Mouse (Mus musculus) left cerebral cortex, adult 9 months (tissue): ENCODE measurements at regions not wholly inside any gene's neighbourhood (a gene's known extent, or its start where the extent isn't known, plus 50 kb on each side); places are given as distances from the start of the nearest gene placed in this dataset.
A peak's percentile ranks its signal among the peaks of the same experiment; 100 is the strongest.
"Not testable (repeated sequence)": the region's sequence is repeated elsewhere in the genome, so short reads cannot be mapped to it uniquely, and the experiment has no call there.

Experiments used
- DNase-seq, 2 experiments: peaks; one replicate each; pipeline ENCODE4 v3.0.0; 2022; ENCODE audit warnings: low spot score in 2 of 2

- no peak for DNase-seq
Measured at GRCm38 (mm10) chr1:193540486-193540885, 170.4 kb upstream of the Camk1g start.

GRCm38 (mm10) chr1:193539261-193539660 is 169.2 kb upstream of the Camk1g start:
- peak in 1 of 2 experiments; percentile 10 for DNase-seq

DNA sequence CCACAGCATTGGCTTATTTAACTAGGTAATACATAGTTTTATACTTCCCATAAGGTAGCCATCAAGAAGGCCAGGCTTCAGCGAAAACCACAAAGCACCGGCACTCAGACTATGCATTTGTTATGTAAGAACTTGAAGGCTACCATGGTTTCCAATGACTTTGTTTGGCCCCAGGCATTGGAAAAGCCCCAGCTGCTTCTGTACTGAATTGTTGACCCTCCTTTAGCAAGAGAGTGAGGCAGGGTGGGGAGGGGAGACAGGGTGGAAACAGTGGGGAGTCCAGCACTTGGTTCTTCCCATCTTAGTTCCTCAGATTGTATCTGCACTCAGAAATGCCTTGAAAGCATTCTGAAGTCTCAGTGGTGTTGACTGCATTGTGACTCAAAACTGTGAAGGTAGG is 168.3 kb upstream of the Camk1g start:
- no peak for DNase-seq

DNA sequence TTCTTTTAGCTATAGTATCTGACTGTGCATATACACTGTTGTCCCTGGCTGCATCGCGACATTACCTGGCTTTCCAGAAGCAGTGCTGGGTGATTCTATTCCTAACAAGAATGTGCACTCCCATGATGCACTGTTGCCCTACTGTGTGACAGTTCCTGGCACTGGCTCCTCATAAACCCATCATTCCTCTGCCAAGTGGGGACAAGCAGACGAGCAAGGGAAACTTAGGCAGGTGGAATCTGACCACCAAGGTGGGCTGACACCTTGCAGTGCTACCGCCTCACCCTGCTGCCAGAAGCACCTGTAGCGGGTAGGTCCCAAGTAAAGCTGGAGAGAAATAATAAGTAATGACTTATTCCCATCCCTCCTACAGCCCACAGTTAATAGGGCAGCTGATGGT is 167.5 kb upstream of the Camk1g start:
- no peak for DNase-seq

GRCm38 (mm10) chr1:193536552-193536951 is 166.5 kb upstream of the Camk1g start:
- no peak for DNase-seq

DNA sequence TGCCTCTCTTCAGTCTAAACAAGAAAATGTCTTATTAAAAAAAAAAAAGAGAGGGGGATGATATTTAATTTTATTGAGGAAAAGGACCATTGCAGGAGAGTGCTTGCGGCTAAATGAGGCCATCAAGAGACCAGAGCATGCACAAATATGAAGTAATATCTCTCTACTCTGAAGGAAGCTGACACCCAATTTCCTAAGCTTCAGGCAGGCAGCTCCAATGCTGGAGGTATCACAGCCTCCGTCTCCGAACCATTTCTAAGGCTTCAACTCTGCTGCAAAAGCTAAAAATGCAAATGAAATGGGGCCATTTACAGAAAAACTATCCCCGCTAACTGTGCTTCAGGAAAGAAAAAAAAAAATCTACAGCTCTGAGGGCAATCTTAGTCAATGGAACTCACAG is 164.4 kb upstream of the Camk1g start:
- no peak for DNase-seq

- DNase-seq: no peak
Measured at GRCm38 (mm10) chr1:193526501-193526900, 156.4 kb upstream of the Camk1g start.

DNA sequence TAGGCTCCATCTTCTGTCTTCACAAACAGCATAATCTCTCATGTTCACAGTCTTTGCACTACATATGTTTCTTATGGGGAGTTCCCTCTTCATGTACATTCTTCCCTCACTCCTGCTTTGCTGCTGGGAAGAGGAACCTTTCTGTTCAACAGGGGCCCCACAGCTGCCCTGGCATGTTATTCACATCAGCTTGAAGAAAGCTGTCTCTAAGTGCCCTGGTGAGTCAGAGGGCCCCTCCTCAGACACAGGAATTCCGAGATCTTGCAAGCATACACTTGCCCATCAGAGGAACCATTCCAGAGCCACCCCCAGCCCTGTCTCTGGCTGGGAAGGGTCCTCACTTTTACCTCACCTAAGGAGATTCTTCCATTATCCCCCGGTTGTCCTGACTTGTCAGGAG is 151.9 kb upstream of the Camk1g start:
- DNase-seq: no peak

DNA sequence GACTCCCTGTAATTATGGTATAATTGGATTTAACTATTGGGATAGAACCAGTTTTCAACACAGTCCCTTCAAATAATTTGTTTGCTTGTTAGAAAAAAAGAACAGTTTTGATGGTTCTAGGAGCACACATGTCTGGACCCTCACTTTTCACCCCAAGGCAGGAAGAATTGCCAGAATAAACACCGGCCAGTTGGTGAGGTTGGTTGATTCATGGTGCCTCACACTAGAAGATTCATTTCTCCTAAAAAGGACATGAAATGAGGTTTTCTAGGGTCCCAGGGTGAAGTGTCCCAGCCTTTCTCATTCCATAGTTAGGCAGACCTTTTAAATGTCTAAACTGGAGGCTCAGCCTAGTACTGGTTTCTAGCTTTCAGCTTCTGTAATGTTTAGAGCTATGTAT is 148.7 kb upstream of the Camk1g start:
- no peak for DNase-seq

DNA sequence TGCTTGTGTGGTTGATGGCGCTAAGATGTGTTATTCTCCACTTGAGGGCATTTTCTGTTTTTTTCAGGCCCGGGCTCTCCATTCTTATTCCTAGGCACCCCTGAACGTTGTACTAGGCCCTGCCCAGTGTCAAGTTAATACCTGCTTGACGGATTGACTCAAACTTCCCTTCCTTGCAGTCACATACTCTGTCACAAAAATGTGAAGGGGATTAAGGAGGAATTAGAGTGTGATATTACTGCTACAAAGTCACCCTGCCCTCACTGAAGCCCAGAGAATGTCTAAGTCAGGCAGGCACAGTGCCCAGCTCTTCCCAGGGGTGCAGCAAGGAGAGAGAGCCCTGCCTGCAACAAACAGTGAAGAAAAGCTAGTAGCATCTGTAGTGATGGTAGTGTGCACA is 147.9 kb upstream of the Camk1g start:
- no peak for DNase-seq

DNA sequence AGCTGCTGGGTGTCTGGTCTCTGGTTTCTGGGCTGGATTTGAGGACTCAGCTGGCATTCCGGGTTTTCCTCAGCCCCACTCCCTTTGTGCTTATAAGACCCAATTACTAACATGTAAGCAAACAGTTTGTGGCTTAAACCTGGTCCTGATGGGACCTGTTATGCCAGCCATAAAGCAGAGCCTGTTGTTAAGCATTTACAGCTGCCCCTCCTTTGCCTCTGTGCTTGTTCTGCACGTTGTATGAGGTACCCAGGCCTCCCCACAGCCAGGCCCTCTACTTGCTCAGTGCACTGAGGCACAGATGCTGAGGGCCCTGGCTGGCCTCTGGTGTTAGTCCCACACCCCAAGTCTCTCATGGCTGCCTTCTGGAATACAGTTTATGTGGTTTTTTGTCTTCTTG is 147.2 kb upstream of the Camk1g start:
- no peak for DNase-seq

DNA sequence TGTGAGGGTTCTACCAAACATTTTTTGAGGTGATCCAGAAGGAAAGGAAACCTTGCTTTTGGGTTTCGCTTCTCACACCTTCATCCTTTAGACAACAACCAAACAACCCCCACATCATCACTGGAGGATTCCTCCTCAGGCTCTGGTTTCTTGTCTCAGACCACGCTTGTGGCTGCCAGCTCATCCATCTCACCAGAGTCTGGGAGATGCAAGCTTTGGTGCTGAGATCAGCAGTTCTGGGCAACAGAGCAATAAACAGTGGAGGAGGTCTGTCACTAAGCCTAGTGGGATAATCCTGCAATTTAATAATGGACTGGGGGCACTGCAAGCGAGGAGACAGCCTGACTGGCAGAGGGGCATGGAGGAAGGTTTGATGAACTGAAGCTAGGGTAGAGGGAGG is 146.3 kb upstream of the Camk1g start:
- DNase-seq: no peak

GRCm38 (mm10) chr1:193513929-193514710 is 144.0 kb upstream of the Camk1g start:
- no peak for DNase-seq

- DNase-seq: no peak
Measured at GRCm38 (mm10) chr1:193510066-193510793, 140.1 kb upstream of the Camk1g start.

- no peak for DNase-seq
Measured at GRCm38 (mm10) chr1:193508271-193508670, 138.2 kb upstream of the Camk1g start.

GRCm38 (mm10) chr1:193506991-193507390 is 136.9 kb upstream of the Camk1g start:
- DNase-seq: no peak

GRCm38 (mm10) chr1:193505381-193505780 is 135.3 kb upstream of the Camk1g start:
- DNase-seq: peak in 1 of 2 experiments; percentile 16

GRCm38 (mm10) chr1:193504611-193505010 is 134.5 kb upstream of the Camk1g start:
- DNase-seq: no peak

DNA sequence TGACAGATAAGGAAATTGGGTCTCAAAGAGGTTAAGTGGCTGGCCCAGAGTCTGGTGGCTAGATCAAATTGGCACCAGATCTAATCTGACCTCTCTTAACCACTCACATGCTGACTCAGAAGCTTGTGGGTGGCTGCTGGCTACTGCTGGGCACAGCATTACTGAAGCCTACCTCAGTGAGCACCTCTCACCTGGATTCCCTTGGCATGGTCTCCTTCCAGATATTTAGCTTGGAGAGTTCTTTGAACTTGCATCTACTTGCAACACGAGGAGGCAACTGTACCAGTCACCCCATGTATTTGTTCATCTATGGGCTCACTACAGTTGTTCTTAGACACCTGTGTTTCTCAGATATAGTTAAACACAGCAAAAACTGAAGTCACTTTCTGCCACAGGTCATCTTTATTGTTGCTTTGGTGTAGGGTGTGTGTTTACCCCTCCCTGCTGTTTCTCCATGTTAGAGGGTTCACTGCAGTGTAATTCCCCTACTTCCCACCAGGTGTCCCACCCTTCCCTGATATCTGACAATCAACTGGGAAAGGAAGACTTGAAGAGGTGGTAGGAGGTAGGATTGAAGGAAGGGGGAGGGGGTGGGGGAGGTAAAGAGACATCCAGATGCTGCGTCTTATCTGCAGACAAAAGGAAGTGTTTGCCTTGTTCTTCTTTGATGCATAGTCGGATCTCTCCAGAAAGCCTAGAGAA is 133.7 kb upstream of the Camk1g start:
- DNase-seq: peak in 1 of 2 experiments; percentile 73

- no peak for DNase-seq
Measured at GRCm38 (mm10) chr1:193496265-193497183, 126.4 kb upstream of the Camk1g start.

GRCm38 (mm10) chr1:193488039-193488438 is 117.9 kb upstream of the Camk1g start:
- DNase-seq: no peak

GRCm38 (mm10) chr1:193486668-193487067 is 116.6 kb upstream of the Camk1g start:
- not testable (repeated sequence) for DNase-seq
